Mouse (Mus musculus): ENCODE measurements around the gene Gdf5. TPM values are rescaled to one million over a fixed set of nuclear protein-coding genes. Genes with fewer than 3 reads are reported as not detected.
A peak's percentile ranks its signal among the peaks of the same experiment; 100 is the strongest.
"Not testable (repeated sequence)": the region's sequence is repeated elsewhere in the genome, so short reads cannot be mapped to it uniquely, and the experiment has no call there.

Gdf5 gene
- total and polyA plus RNA-seq, 3 experiments, result not detected

- peak; percentile 78; the same call in 1 of the 2 replicates for TF ChIP-seq KAT2A (IDR thresholded peaks at IDR 0.05; ENCODE audit: insufficient replicate concordance, low read length)
These were observed 15.4 kb downstream of the Gdf5 start, which contains the start of gene Uqcc1 (continued) for GRCm38 (mm10) chr2:155929531-155930442.

DNA sequence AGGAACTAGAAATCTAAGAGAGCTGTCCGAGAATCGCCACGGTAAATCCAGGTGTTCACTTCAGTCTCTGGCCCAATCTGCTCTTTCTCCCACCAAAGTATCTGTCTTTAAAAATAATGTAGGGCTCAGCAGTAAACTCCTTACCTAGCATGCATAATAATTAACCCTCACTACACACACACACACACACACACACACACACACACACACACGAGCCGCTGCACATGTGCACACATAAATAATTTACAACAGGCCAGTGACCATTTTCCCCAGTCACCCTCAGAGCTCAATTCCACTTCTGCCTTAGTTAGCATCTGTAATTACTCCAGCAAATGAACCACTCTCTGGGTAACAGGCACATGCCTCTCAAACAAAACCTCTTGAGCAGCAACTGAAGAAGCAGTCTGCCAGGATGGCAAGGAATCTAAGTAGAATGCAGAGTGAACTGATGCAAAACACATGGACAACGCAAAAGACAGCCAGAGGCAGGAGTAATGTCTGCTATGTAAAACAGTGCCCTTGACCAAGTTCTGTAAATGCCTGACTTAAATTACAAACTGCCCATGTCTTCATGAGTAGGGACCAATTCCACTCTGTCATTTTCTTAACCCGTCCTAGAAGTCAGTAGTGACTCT lies 16.3 kb downstream of the Gdf5 start:
- in situ Hi-C loops (cut with MboI; ENCODE audit: low pct_ligation_motif_present, low pct_unique_long_range_greater_than_20kb, low sequenced_read_pairs), result loop anchor here (25.0 kb wide), 1 partner anchor 242 kb away; the partner anchor contains the start of gene Trpc4ap
- peaks cover 6 to 17% of the 10 kb centered on the region in 2 experiments for H3K36me3 ChIP-seq (replicated peaks in 1 of 2; ENCODE audit: control insufficient read depth in 1 of 2, insufficient read depth in 1 of 2, low read length in 1 of 2)
- peak overlapping the region; percentile 74 for H3K9ac ChIP-seq (ENCODE audit: insufficient read depth, low read depth)
- peak; percentile 52 for DNase-seq (ENCODE audit: extremely low read depth)
- no peak overlapping the region for H3K27ac ChIP-seq (ENCODE audit: insufficient read depth, low read depth)
- no peaks in the 10 kb centered on the region for H3K27me3 ChIP-seq (replicated peaks)
- H3K4me2 ChIP-seq (ENCODE audit: insufficient read depth, low read depth, poor library complexity, severe bottlenecking), result peak overlapping the region; percentile 99
- TF ChIP-seq BHLHE40 (IDR thresholded peaks at IDR 0.05; ENCODE audit: low read depth, low read length), result peak; percentile 40; the same call in 1 of the 2 replicates
- no peak for TF ChIP-seq PAX5 (IDR thresholded peaks at IDR 0.05; ENCODE audit: low read length)
- no peak for TF ChIP-seq ZNF384 (IDR thresholded peaks at IDR 0.05; ENCODE audit: low read depth, low read length)
- TF ChIP-seq ZKSCAN1 (IDR thresholded peaks at IDR 0.05; ENCODE audit: borderline replicate concordance, low read depth, low read length), result no peak
- TF ChIP-seq USF1 (IDR thresholded peaks at IDR 0.05; ENCODE audit: low read depth, low read length), result no peak
- peak; percentile 89 for TF ChIP-seq MYC (IDR thresholded peaks at IDR 0.05; ENCODE audit: low read depth, low read length)
- peak; percentile 77; the same call in 1 of the 2 replicates for TF ChIP-seq SIN3A (IDR thresholded peaks at IDR 0.05; ENCODE audit: low read length)
- no peak for TF ChIP-seq KAT2A (IDR thresholded peaks at IDR 0.05; ENCODE audit: insufficient replicate concordance, low read length)
- peak; percentile 37; the same call in 1 of the 2 replicates for TF ChIP-seq HCFC1 (IDR thresholded peaks at IDR 0.05; ENCODE audit: low read depth, low read length)
- peak; percentile 62; the same call in 1 of the 2 replicates for TF ChIP-seq MAX (IDR thresholded peaks at IDR 0.05; ENCODE audit: low read length)
- peak; percentile 88; the same call in 1 of the 2 replicates for TF ChIP-seq MXI1 (IDR thresholded peaks at IDR 0.05; ENCODE audit: low read depth, low read length)
- no peak for TF ChIP-seq E2F4 (IDR thresholded peaks at IDR 0.05; ENCODE audit: insufficient replicate concordance, low read depth, low read length)
- H3K4me1 ChIP-seq (ENCODE audit: control insufficient read depth in 1 of 2, insufficient read depth in 2 of 2), result peaks cover 7 to 42% of the 10 kb centered on the region in 2 experiments; a peak in 3 of 4 replicates
- dilution Hi-C loops (cut with MboI; ENCODE audit: extremely low pct_ligation_motif_present, extremely low pct_unique_long_range_greater_than_20kb, low sequenced_read_pairs), result no loop called here
- peaks cover 49% of the 10 kb centered on the region for H3K79me2 ChIP-seq (replicated peaks; ENCODE audit: control insufficient read depth, extremely low read depth, insufficient read depth, poor library complexity, severe bottlenecking)
- peak overlapping the region; percentile 75 to 87 (median 76) for H3K4me3 ChIP-seq (replicated peaks in 1 of 3; ENCODE audit: low read depth in 2 of 3, low read length in 2 of 3, poor library complexity in 1 of 3)
- H3K9me3 ChIP-seq (replicated peaks; ENCODE audit: low read length), result no peaks in the 10 kb centered on the region

- Histone ChIP-seq H3K4me1 (ENCODE audit: control insufficient read depth in 1 of 2, insufficient read depth in 2 of 2) (peaks cover 7 to 37% of the 10 kb centered on the region in 2 experiments; a peak in 3 of 4 replicates), H3K79me2 (replicated peaks; ENCODE audit: control insufficient read depth, extremely low read depth, insufficient read depth, poor library complexity, severe bottlenecking) (peaks cover 52% of the 10 kb centered on the region), H3K36me3 (replicated peaks in 1 of 2; ENCODE audit: control insufficient read depth in 1 of 2, insufficient read depth in 1 of 2, low read length in 1 of 2) (peaks cover 12 to 38% of the 10 kb centered on the region in 2 experiments)
- H3K27me3 ChIP-seq (replicated peaks); H3K9ac ChIP-seq (ENCODE audit: insufficient read depth, low read depth); dilution Hi-C loops (cut with MboI; ENCODE audit: extremely low pct_ligation_motif_present, extremely low pct_unique_long_range_greater_than_20kb, low sequenced_read_pairs); H3K9me3 ChIP-seq (replicated peaks; ENCODE audit: low read length); H3K4me2 ChIP-seq (ENCODE audit: insufficient read depth, low read depth, poor library complexity, severe bottlenecking); H3K4me3 ChIP-seq (replicated peaks in 1 of 3; ENCODE audit: low read depth in 2 of 3, low read length in 2 of 3, poor library complexity in 1 of 3); H3K27ac ChIP-seq (ENCODE audit: insufficient read depth, low read depth); DNase-seq (ENCODE audit: extremely low read depth): not testable (repeated sequence)
- in situ Hi-C loops (cut with MboI; ENCODE audit: low pct_ligation_motif_present, low pct_unique_long_range_greater_than_20kb, low sequenced_read_pairs), result loop anchor here (25.0 kb wide), 1 partner anchor 238 kb away; the partner anchor contains the start of gene Trpc4ap
These were observed 20.0 kb downstream of the Gdf5 start for GRCm38 (mm10) chr2:155925213-155925612.

All from CH12.LX (cell line).